Mouse (Mus musculus): ENCODE data around the gene Bmp4.

DNA sequence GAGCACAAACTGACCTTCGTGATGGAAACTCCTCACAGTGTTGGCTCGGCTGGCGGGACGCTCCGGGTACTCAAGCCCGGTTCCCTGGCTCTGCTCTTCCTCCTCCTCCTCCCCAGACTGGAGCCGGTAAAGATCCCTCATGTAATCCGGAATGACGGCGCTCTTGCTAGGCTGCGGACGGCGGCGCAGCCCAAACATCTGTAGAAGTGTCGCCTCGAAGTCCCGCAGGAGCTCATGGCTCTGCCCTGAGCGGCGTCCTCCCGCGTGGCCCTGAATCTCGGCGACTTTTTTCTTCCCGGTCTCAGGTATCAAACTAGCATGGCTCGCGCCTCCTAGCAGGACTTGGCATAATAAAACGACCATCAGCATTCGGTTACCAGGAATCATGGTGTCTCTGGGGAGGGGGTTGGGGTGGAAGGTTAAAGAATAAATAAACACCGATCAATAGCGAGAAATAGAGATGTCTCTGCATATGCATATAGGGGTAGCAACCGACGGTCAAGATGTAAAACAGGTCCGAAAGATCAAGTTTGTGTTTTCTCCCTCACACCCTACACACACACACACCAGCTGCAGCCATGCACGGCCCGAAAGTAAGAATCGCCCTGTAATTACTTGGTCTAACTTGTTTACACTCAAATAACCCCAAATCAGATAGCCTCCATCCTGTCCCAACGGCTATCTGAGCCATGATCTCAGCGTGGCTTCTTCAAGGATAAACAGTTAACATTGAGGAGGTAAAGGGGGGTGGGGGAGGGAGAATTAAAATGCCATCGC, 4.6 kb downstream of the Bmp4 start:
- TF ChIP-seq POLR2A (IDR thresholded peaks at IDR 0.05; ENCODE audit: low read depth, low read length) (no peak), CTCF (IDR thresholded peaks at IDR 0.05; ENCODE audit: extremely low read depth, insufficient read depth, insufficient read length, insufficient replicate concordance) (no peak)
